Mouse (Mus musculus) mesoderm, embryonic 11.5 days (tissue): ENCODE measurements at regions not wholly inside any gene's neighbourhood (a gene's known extent, or its start where the extent isn't known, plus 50 kb on each side); places are given as distances from the start of the nearest gene placed in this dataset.
"Not testable (repeated sequence)": the region's sequence is repeated elsewhere in the genome, so short reads cannot be mapped to it uniquely, and the experiment has no call there.

Experiments used
- DNase-seq: peaks from one replicate; pipeline ENCODE4 v3.0.0-alpha.2; 2012; ENCODE audit warnings: low read depth, low spot score

DNA sequence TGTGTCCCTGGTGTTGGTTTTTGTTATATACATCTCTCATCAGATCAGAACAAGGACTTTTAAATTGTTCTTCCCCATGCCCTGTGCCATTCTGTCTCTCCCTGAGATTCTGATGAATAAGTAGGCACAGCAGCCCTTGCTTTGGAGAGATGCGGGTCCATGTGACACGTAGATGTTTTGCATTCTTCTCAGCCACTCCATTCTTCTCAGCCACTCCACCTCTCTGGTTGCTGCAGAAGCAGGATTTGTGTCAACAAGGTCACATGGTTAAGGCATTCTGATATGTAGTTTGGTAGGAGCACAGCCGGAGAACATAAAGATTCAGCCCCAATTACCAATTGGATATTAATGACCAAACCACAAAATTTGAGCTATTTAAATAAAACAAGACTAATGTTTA, 177.2 kb downstream of the Lyplal1 start:
- DNase-seq: no peak

DNA sequence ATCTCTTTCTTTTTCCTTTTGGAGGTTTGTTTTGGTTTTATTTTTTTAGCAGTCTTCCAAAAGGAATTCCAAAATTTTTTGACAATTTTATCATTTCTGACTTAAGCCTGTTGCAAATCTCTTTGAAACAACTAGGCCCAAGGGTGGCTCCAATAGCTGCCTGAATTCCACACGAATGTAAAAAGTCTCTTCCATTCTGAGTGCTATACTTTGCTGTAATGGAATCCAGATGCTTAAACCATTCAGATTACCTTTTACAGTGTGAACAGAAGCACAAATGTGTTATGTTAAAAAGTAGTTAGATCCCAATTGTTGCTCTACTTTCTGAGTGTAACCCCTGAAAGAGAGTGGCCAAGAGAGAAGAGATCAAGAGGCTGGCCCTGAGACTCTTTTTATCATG, 176.6 kb downstream of the Lyplal1 start:
- DNase-seq: no peak

DNA sequence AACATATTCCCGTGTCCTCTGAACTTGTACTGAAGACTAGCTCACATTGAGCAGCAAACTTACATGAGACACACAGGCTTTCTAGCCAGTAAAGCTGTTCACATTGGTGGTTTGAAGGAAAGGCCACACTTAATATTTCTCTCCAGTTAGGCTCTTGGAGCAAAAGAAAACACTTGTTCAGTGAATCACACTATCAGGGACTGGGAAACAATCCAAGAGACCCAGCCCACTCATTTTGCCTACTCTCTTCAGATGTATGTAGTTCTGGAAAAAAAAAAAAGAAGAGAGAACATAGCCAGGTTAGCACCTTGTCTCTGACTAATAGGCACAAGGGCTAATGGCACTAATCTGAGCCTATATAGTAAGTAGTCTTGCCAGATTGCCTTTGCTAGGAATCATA, 165.9 kb downstream of the Lyplal1 start:
- DNase-seq: no peak

DNA sequence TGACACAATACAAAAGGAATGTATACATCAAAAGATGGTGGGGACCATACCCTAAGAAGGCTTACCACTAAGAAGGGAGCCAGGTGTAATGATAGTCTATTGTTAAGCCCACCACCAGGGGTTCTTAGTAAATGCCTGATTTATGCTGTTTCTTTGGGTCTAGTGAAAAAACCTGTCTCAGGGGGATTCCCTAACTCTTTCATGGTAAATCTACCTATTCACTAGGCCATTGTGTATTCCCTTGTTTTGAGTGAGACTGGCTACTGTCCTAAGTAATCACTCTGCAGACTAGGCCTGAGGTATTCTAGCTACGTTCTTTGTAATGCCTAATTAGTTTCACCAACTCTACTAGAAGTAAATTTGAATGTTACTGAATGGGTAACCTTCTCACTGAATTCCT, 161.3 kb downstream of the Lyplal1 start:
- not testable (repeated sequence) for DNase-seq

DNA sequence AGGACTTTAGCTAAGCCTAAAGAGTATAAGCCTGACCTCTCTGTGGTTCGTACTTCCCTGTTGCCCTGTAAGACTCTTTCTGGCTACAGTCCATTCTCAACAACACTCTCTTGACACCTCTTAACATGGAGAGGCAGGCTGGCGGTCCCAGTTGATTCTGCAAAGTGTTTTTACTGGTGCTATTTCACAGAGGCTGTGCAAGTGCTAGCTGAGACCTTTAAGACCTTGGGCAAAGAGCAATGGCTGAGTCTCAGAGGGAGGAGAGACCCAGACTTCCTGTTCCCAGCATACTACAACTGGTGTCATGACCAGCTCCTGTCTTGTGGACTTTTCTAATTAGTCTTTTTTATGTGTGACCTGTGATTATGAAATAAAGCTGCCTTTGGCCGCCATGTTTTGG, 159.6 kb downstream of the Lyplal1 start:
- no peak for DNase-seq

DNA sequence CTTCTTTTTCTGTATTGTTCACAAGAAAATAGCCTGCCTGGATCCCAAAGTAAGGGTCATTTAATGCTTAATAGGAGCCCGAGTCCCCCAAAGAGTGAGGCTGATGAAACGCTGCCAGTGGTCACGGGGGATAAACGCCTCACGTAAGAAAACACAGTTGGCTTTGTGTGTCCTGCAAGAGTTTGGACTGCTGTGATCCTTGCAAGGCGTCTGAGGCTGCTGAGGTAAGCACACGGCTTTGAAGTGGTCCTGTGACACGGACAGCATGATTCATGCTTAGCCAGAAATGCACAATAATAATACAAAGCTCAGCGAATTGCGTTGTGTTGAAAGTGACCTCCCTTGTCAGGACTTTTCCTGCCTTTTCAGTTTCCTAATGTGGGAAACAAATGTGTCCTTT, 158.8 kb downstream of the Lyplal1 start:
- DNase-seq: no peak

DNA sequence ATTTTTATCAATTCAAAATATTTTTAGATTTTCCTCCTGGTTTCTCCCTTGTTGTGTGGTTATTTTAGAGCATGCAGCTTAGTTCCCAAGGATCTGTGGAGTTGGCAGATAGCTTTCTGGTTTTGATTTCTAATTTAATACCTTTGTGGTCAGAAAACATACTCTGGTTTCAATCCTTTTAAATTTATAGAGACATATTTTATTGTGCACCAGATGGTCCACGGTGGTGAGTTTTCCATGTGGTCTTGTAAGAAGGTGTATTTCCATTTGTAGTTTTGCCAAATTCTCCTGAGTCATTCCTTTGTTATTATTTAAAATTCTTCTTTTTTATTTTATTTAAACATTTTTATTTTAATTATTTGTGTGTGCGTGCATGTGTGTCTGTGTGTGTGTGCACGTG, 154.5 kb downstream of the Lyplal1 start:
- DNase-seq: no peak

DNA sequence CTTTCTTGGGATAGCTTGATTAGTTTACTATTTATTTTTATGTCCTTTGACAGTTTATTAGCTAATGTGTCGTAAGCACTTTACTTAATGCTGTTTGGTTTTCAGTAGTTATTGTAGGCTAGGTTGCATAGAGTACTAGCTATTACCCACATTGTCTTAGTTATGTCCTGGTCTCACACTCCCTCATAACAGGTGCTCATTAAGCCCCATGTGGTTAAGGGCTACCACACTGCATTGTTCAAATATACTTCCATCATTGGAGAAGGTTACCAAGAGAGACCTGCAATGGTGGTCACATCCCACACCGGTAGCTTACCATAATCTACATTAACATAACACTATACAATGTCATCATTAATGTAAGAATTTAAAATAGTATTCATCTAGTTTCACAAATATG, 153.3 kb downstream of the Lyplal1 start:
- DNase-seq: no peak

DNA sequence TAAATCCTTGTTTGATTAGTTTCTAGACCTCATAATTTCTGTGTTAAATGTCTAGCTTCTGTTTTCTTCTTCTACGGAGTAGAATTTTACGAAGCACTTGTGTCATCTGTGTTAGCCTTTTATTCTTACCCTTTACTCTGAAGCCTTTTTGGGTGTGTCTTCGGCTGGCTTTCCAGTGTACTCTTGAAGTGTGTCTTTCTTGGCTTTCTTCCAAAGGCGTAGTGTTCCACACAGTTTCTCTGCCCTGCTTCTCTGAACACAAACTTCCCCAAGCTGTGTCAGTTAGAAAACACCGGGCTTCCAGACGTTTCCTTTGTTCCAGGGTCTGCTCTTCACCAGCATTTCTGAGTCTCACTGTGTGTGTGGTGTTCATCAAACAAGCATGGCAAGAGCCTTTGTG, 152.7 kb downstream of the Lyplal1 start:
- no peak for DNase-seq

DNA sequence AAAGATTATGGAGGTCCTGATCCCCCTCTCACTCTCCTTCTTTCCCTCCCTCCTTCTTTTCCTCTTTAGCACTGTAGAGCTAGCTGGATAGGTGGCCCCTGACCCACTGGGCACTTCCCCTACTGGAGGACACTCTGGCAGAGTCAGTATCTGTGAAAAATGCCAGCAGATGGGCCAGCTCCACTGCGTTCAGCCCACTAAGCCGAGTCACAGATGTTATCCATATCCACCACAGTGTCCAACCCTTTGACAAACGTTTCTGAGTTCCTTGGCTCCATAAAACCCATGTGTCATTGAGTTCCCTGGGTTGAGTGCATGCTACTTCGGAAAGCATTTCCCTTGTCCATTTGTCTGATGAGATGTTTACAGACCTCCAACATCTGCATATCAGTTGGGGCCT, 149.9 kb downstream of the Lyplal1 start:
- DNase-seq: no peak

DNA sequence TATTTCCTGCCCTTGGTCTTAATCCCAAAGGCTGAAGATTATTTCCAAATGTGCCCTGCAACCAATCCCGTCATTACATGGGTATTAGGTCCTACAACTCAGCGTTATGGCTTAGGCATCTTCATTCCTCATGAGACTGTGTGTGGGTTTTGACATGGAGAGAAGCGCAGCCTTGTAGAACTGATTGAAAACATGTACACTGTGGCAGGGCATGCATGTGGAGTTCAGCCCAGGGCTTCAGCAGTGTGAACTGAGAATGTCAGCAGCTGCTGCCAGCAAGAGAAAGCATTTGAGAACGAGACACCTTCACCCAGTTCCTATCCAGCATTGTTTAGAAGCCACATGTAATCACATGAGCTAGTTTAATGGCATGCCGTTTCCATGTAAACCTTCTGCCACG, 149.3 kb downstream of the Lyplal1 start:
- DNase-seq: no peak

DNA sequence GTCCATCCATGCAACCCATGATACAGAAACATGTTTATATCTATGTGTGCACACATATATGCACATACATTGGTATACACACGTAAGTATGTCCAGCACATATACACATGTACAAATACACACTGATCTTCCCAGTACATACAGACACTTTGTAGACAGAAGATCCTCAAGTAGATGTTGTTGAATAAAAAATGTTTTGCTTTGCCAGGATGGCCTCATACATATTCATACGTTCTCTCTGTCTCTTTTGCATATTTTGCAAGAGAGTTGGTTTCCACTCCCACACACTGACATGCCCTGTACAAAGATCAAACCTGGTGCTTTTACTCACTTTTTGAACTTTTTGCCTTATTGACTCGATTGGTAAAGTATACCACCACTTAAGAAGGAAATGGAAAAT, 148.5 kb downstream of the Lyplal1 start:
- no peak for DNase-seq

DNA sequence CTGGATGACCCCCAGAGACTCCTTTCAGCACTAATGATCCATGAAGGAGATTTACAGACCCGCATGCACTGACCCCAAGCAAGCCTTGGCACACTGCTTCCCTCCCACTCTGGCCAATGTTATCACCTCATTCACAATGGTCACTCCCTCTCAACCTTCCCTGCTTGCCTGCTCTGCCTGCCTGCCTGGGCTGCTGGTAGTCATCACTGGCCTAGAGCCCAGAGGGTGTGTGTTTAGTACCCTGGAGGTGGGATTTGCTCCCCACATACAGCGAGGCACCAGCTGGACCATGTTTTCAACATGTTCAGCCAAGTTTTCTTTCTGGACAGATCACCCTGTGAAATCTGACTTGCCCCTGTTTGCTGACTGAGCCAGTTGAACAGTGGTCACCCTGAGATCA, 147.9 kb downstream of the Lyplal1 start:
- DNase-seq: peak; percentile 58

DNA sequence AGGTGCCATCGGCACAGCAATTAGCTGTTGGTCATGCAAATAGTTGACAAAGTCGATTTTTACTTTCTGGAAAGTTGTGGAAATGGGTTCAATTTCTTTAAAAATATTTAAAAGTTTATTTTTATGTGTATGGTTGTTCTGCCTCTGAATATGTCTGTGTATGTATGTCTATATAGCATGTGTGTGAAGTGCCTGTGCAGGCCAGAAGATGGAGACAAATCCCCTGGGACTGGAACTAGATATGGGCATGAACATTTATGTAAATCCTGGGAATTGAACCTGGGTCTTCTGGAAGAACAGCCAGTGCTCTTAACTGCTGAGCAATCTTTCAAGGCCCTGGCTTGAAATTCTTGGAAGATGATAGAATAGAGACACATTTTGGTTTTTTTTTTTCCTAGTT, 140.0 kb downstream of the Lyplal1 start:
- no peak for DNase-seq

DNA sequence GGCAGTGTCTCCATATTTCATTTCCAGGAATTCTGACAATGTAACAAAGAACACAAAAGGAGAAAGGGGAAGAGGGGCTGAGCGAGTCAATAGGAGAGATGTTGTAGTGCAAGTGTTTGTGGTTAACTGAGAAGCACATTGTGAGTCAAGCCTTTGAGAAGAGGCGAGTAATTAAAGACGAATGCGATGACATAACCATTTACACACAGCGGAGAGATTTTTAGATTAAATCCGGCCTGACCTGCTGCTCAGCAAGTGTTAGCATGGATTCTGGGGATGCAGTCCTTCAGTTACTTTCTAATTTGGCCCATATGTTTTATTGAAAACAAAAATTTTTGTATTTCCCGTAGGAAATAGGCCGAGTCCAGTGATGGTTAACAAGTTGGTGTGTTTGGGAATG, 127.7 kb downstream of the Lyplal1 start:
- no peak for DNase-seq

DNA sequence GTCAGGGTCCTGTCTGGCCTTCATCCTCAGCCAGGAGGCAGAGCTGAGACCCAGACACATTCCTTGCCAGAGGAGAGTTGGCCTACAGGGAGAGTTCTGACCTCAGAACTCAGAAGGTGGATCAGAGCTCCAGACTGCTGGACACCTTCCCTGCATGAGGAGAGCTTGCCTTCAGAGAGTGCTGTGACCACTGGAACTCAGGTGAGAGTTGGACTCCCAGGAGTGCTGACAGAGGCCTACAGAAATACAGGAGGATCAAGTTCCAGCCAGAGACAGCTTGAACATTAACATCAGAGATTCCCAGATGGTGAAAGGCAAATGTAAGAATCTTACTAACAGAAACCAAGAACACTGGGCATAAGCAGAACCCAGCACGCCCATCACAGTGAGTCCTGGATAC, 117.0 kb downstream of the Lyplal1 start:
- not testable (repeated sequence) for DNase-seq

DNA sequence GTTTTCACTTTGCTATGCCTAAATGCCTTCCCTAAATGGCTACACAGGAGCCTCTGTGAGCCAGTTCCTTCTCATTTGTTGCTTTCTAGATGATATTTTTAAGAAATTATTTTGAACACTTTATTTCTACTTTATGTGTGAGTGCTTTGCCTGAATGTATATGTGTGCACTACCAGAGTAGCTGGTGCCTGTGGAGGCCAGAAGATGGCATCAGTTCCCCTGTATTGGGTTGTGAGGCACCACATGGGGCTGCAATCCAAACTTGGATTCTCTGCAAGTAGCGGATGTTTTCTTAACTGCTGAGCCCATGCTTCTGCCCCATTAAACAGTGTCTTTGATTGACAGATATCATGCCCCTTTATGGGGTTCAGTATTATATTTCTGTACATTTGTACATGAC, 103.7 kb downstream of the Lyplal1 start:
- DNase-seq: no peak

DNA sequence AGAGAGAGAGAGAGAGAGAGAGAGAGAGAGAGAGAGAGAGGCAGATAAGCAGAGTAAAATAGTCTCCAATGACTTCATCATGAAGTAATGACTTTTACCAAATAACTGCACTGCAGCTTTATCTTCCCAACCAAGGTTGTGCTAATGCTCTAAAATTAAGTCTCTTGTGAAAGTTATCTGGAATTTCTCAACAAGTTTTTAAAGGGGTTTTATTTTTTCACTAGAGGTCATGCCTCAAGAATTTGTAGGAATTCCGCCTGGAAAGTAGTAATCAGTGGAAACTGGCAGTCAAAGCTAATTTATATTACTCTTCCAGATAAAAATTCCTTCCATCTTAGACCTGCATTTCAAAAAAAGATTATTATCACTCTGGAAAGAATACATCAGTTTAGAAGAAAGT, 102.9 kb downstream of the Lyplal1 start:
- no peak for DNase-seq

DNA sequence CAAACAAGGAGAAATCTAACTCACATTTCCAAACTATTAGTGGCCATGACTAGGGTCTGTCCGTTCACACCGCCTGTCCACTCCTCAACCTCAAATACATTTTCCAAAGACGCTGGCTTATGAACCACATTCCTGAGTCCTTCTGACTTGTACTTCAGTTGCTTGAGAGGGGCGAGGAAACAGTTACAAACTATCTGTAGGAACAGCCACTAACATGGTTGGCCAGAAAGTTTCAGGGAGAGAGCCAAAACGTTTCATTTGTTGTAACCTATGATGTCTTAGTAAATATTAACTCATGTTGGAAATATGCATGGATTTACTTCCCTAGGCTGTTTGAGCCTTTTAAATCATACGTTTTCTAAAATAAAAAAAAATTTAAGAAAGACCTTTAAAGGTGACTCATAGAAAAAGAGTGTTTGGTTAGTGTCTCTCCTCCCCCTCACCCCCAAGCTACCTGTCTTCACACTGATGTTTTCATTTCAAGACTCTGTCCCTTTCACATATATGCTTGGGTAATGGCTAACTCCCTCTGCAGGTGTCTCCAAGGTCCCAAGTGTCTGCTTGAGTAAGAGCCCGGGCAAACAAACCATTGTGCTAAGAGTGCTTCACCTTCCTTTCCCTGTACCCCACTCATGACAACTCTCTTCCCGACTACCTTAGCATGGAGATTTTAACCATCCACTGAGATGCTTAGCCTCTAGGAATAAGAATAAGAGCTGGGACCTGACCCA, 101.1 kb downstream of the Lyplal1 start:
- no peak for DNase-seq

DNA sequence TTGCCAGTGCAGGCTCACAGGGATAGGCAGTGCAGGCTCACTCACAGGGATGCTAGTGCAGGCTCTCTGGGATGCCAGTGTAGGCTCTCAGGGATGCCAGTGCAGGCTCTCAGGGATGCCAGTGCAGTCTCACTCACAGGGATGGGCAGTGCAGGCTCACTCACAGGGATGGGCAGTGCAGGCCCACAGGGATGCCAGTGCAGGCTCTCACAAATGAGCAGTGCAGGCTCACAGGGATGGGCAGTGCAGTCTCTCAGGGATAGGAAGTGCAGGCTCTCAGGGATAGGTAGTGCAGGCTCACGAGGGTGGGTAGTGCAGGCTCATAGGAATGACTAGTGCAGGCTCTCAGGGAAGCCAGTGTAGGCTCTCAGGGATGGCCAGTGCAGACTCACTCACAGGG, 99.6 kb downstream of the Lyplal1 start:
- DNase-seq: no peak

DNA sequence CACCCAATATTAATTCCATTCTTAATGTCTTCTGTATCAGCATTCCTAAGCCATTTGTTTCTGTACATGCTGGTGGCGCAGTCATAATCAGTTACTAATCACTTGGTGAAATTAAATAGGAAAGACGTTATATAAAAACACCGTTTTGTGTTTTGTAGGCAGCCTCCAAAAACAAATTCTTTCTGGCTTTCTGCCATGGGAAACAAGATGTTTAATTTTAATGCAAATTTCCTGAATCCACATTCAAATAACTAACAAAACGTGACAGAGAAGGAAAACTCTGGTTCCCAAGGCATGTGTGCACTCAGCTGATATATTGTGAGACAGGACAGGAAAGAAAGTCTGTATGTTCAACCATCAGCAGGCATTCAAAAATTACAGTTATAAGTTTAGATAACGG, 97.6 kb downstream of the Lyplal1 start:
- no peak for DNase-seq

DNA sequence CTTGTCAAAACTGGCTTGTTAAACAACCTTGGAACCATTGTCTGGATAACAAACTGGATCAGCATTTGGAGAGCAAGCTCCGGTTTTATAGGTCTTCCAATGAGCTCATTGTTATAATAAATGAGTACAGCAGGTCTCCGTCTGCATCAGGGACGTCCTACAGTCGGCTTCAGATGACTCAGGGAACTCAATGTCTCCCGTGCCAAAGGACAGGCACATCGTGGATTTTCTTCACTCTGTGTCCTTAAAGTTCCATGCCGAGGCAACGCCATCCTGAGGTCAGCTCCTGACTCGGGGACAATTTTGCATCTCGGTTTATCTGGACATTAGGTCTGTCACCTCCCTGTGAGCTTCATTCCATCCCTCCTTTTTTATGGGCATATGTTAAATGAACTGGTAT, 85.2 kb downstream of the Lyplal1 start:
- no peak for DNase-seq

DNA sequence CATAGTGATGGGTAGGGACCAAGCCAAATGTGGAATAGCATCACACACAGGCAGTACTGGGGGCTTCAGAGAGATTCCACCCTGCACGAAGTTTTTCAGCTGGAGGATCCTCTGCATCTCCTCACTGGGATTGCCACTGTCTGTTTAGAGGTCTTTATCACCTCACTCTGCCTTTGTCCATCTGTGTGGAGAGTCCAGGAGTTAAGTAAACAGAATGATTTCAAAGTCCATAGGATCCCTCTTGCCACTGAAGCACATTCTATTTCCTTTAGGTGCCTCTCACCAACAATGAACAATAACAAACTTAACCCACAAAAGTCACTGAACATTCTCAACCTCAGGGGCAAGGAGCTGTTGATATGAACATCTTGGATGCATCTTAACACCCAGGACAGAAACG, 82.7 kb downstream of the Lyplal1 start:
- no peak for DNase-seq
